In the genomic region with DNA sequence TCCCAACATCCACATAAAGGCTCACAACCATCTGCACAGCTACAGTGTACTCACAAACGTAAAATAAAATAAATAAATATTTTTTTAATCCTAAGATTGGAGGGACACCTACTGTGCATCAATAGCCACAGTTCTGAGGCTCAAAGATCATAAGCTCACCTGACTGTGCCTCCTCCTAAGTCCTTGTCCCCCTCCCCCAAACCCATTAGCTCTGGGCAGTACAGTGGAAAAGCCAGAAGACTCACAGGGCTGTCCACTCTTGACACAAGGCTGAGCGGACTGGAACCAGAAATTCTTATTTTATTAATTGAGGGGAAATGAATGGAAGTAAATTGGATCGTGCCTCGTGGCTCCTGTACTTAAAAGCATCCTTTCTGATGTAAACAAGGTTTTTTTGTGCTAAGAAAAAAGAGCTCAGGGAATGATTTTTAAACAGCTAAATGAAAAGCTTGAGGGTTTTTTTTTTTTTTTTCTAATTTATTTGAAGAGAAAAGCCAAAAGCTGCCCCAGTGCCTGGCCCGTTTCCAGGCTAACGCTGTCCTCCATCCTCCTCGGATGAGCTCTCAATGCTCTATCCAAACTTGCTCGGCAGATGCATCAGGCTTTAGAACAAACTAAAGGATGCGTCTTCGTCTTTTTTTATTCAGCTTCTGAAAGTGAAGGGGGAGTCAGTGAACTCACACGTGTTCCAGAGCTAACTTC, we compare ENCODE assay signal across 10 mouse cellular contexts.
DNase-seq lines count a peak whose midpoint lies in the region; ATAC-seq and TF ChIP-seq lines count a peak whose summit lies in the region.
"Had no signal": no experiment of that assay in that cellular context is flagged by ENCODE, and none has a peak within 500 bp of the region (broad histone marks: within the 10 kb centered on the region; RNA-seq: fewer than 3 reads in every experiment).

No protein-coding gene starts in this region.

- H3K4me1 ChIP-seq in forebrain, embryonic 11.5 days (replicated peaks; ENCODE audit: control insufficient read depth, insufficient read depth, low read length) = peaks cover 6% of the 10 kb centered on the region
- H3K4me1 ChIP-seq in hindbrain, embryonic 15.5 days (replicated peaks) = peaks cover 12% of the 10 kb centered on the region
- H3K4me1 ChIP-seq in neural tube, embryonic 13.5 days (replicated peaks) = peaks cover 11% of the 10 kb centered on the region
- no peaks in the 10 kb centered on the region; the same call in 1 of the 2 replicates for H3K4me1 ChIP-seq in cerebellum, adult 2 months (ENCODE audit: control insufficient read depth, insufficient read depth, low read length)

- DNase-seq in layer of hippocampus, adult 9-11 months = peak; percentile 4
- DNase-seq in layer of hippocampus, adult 11-12 months (ENCODE audit: low spot score) = no peak
- no peak for DNase-seq in forebrain, embryonic 11.5 days (ENCODE audit: low spot score)
- DNase-seq in adipocyte (ENCODE audit: low spot score) = no peak
- DNase-seq in cerebellum, adult 2 months = no peak
- DNase-seq: kidney, adult 11 months had no signal

- H3K9me3 ChIP-seq in forebrain, embryonic 11.5 days (ENCODE audit: control insufficient read depth, low read length) = no peaks in the 10 kb centered on the region
- H3K9me3 ChIP-seq in hindbrain, embryonic 15.5 days = no peaks in the 10 kb centered on the region
- no peaks in the 10 kb centered on the region for H3K9me3 ChIP-seq in neural tube, embryonic 13.5 days

- 7% methylated on average over 11 of the region's 11 CpGs for WGBS in forebrain, embryonic 11.5 days
- 13% methylated on average over 11 of the region's 11 CpGs for WGBS in hindbrain, embryonic 15.5 days
- WGBS in neural tube, embryonic 13.5 days = 10% methylated on average over 11 of the region's 11 CpGs
- WGBS in cerebellum, adult 2 months = 9% methylated on average over 11 of the region's 11 CpGs

- no peaks in the 10 kb centered on the region for H3K27me3 ChIP-seq in forebrain, embryonic 11.5 days (ENCODE audit: control insufficient read depth, insufficient read depth, low read length)
- H3K27me3 ChIP-seq in hindbrain, embryonic 15.5 days = no peaks in the 10 kb centered on the region
- peaks cover 6% of the 10 kb centered on the region; the same call in 1 of the 2 replicates for H3K27me3 ChIP-seq in neural tube, embryonic 13.5 days
- no peaks in the 10 kb centered on the region; the same call in 1 of the 2 replicates for H3K27me3 ChIP-seq in cerebellum, adult 2 months (ENCODE audit: control insufficient read depth, insufficient read depth, low read length)

- TF ChIP-seq CTCF in cerebellum, adult 2 months (IDR thresholded peaks at IDR 0.05; ENCODE audit: borderline replicate concordance, insufficient read depth, low read depth, low read length) = no peak

- H3K4me3 ChIP-seq in forebrain, embryonic 11.5 days (ENCODE audit: low read depth, low read length) = 0 out of 2 replicates have a peak overlapping the region, but pooled peaks have one; percentile 32
- peak overlapping the region; percentile 30 for H3K4me3 ChIP-seq in hindbrain, embryonic 15.5 days
- H3K4me3 ChIP-seq in neural tube, embryonic 13.5 days = peak overlapping the region; percentile 20; the same call in 1 of the 2 replicates
- H3K4me3 ChIP-seq in cerebellum, adult 2 months (replicated peaks; ENCODE audit: insufficient read depth, low read depth, low read length) = no peak overlapping the region
- H3K4me3 ChIP-seq: erythroblast, embryonic 14.5 days had no signal

- no peak overlapping the region for H3K27ac ChIP-seq in forebrain, embryonic 11.5 days (ENCODE audit: low read depth, low read length)
- no peak overlapping the region for H3K27ac ChIP-seq in hindbrain, embryonic 15.5 days (replicated peaks)
- no peak overlapping the region for H3K27ac ChIP-seq in neural tube, embryonic 13.5 days (replicated peaks)
- no peak overlapping the region for H3K27ac ChIP-seq in cerebellum, adult 2 months (ENCODE audit: insufficient read depth, low read length)
- H3K27ac ChIP-seq: liver, embryonic 14.5 days had no signal

- peak overlapping the region; percentile 68 for H3K4me2 ChIP-seq in forebrain, embryonic 11.5 days (ENCODE audit: low read depth, low read length, severe bottlenecking)
- H3K4me2 ChIP-seq in hindbrain, embryonic 15.5 days = peak overlapping the region; percentile 61
- H3K4me2 ChIP-seq in neural tube, embryonic 13.5 days = peak overlapping the region; percentile 52

- no peak overlapping the region; the same call in 1 of the 2 replicates for H3K9ac ChIP-seq in forebrain, embryonic 11.5 days (ENCODE audit: low read length)
- H3K9ac ChIP-seq in hindbrain, embryonic 15.5 days = no peak overlapping the region
- no peak overlapping the region for H3K9ac ChIP-seq in neural tube, embryonic 13.5 days
- H3K9ac ChIP-seq: liver, embryonic 14.5 days had no signal

- H3K36me3 ChIP-seq in forebrain, embryonic 11.5 days (ENCODE audit: control insufficient read depth, insufficient read depth, low read length) = no peaks in the 10 kb centered on the region
- no peaks in the 10 kb centered on the region for H3K36me3 ChIP-seq in hindbrain, embryonic 15.5 days
- H3K36me3 ChIP-seq in neural tube, embryonic 13.5 days = no peaks in the 10 kb centered on the region

- ATAC-seq in forebrain, embryonic 11.5 days (replicated peaks; ENCODE audit: low FRiP score) = 0 out of 2 replicates have a peak, but pooled peaks have one; percentile 64
- ATAC-seq in hindbrain, embryonic 15.5 days (ENCODE audit: low FRiP score, low read depth) = no peak
- no peak for ATAC-seq in neural tube, embryonic 13.5 days (ENCODE audit: low read depth)

- TF ChIP-seq POLR2A in cerebellum, adult 2 months (IDR thresholded peaks at IDR 0.05; ENCODE audit: borderline replicate concordance, insufficient read depth, low read length) = no peak
